9 mouse cellular contexts compared by ENCODE assay signal in genomic region chr3:98427600-98428448, GRCm38 (mm10). TPM values are rescaled to one million over a fixed set of nuclear protein-coding genes. Genes with fewer than 3 reads are reported as not detected.
DNase-seq lines count a peak whose midpoint lies in the region; ATAC-seq and TF ChIP-seq lines count a peak whose summit lies in the region.
"Had no signal": no experiment of that assay in that cellular context is flagged by ENCODE, and none has a peak within 500 bp of the region (broad histone marks: within the 10 kb centered on the region; RNA-seq: fewer than 3 reads in every experiment).

No protein-coding gene starts in this region.

- peak overlapping the region; percentile 22; the same call in 1 of the 2 replicates for H3K4me3 ChIP-seq in G1E (ENCODE audit: low read depth, low read length)
- peak overlapping the region; percentile 67 for H3K4me3 ChIP-seq in forebrain, embryonic 16.5 days (replicated peaks; ENCODE audit: low read length)
- H3K4me3 ChIP-seq in lung, embryonic 16.5 days (ENCODE audit: low read length) = peak overlapping the region; percentile 65

- peak overlapping the region; percentile 79 for H3K4me2 ChIP-seq in forebrain, embryonic 16.5 days (ENCODE audit: low read length)
- H3K4me2 ChIP-seq in lung, embryonic 16.5 days (ENCODE audit: low read depth, low read length) = peak overlapping the region; percentile 99

- H3K9me3 ChIP-seq in G1E (replicated peaks) = peaks cover 48% of the 10 kb centered on the region
- H3K9me3 ChIP-seq in forebrain, embryonic 16.5 days (ENCODE audit: control insufficient read depth, low read length) = no peaks in the 10 kb centered on the region
- H3K9me3 ChIP-seq in lung, embryonic 16.5 days (ENCODE audit: control insufficient read depth, low read length) = no peaks in the 10 kb centered on the region

- H3K9ac ChIP-seq in forebrain, embryonic 16.5 days (replicated peaks; ENCODE audit: low read depth, low read length) = peak overlapping the region; percentile 66
- peak overlapping the region; percentile 65 for H3K9ac ChIP-seq in lung, embryonic 16.5 days (ENCODE audit: low read length)

- no peaks in the 10 kb centered on the region for H3K4me1 ChIP-seq in G1E (ENCODE audit: insufficient read depth, low read depth, low read length)
- H3K4me1 ChIP-seq in forebrain, embryonic 16.5 days (replicated peaks; ENCODE audit: control insufficient read depth, insufficient read depth, low read length) = peaks cover 18% of the 10 kb centered on the region
- peaks cover 16% of the 10 kb centered on the region for H3K4me1 ChIP-seq in lung, embryonic 16.5 days (replicated peaks; ENCODE audit: control insufficient read depth, insufficient read depth, low read length)

- DNase-seq in G1E (ENCODE audit: low spot score) = no peak
- peak; percentile 92 for DNase-seq in cerebellum, adult 11-12 months
- DNase-seq in heart, postnatal 4 days = peak; percentile 79
- DNase-seq in layer of hippocampus, adult 9-11 months = peak; percentile 84
- DNase-seq in ovary, postnatal 36 days (ENCODE audit: low spot score) = peak; percentile 84
- peak; percentile 61 to 64 for DNase-seq in thymus, postnatal 36 days

- no peak for ATAC-seq in G1E (ENCODE audit: extremely low read depth, insufficient number of reproducible peaks, low FRiP score, poor library complexity, severe bottlenecking)
- ATAC-seq in forebrain, embryonic 16.5 days = peak; percentile 93
- peak; percentile 95 for ATAC-seq in lung, embryonic 16.5 days (ENCODE audit: low read depth)

- no peaks in the 10 kb centered on the region; the same call in 1 of the 2 replicates for H3K27me3 ChIP-seq in G1E (ENCODE audit: insufficient read depth, low read length)
- peaks cover 12% of the 10 kb centered on the region for H3K27me3 ChIP-seq in forebrain, embryonic 16.5 days (replicated peaks; ENCODE audit: control insufficient read depth, insufficient read depth, low read length)
- peaks cover 17% of the 10 kb centered on the region for H3K27me3 ChIP-seq in lung, embryonic 16.5 days (ENCODE audit: control insufficient read depth, insufficient read depth, low read depth, low read length)

- no peak overlapping the region for H3K27ac ChIP-seq in forebrain, embryonic 16.5 days (ENCODE audit: low read length)
- no peak overlapping the region for H3K27ac ChIP-seq in lung, embryonic 16.5 days (ENCODE audit: low read length)

- no peak for TF ChIP-seq CTCF in G1E (IDR thresholded peaks at IDR 0.05; ENCODE audit: low read depth, low read length)

- H3K36me3 ChIP-seq in G1E (replicated peaks) = no peaks in the 10 kb centered on the region
- no peaks in the 10 kb centered on the region for H3K36me3 ChIP-seq in forebrain, embryonic 16.5 days (ENCODE audit: control insufficient read depth, insufficient read depth)
- peaks cover 4% of the 10 kb centered on the region; the same call in 1 of the 2 replicates for H3K36me3 ChIP-seq in lung, embryonic 16.5 days (ENCODE audit: control insufficient read depth, insufficient read depth, low read length)

- under 1% methylated on average over 110 of the region's 110 CpGs for WGBS in forebrain, embryonic 16.5 days
- WGBS in lung, embryonic 16.5 days = 2% methylated on average over 96 of the region's 110 CpGs

RNA-seq across cellular contexts. Expression of gene Gm4450, which starts 29.1 kb away (rescaled TPM):
- total RNA-seq in G1E (2014; fragmentation: Nextera tagmentation) (not detected in 2 replicates), G1E (2017) (0.12 TPM in 1 of 2 replicates, not detected in the other)
- not detected in 2 replicates for polyA plus RNA-seq in G1E (2012)
- not detected in 2 replicates for polyA plus RNA-seq in forebrain, embryonic 16.5 days (2015; fragmentation: Nextera tagmentation; extraction: Ambion mirVana)
- total RNA-seq in heart, postnatal 4 days (2021) = not detected
- polyA plus RNA-seq in lung, embryonic 16.5 days (2015; fragmentation: Nextera tagmentation; extraction: Ambion mirVana) = not detected in 2 replicates
- polyA plus RNA-seq: large intestine, adult 2 months had no signal

RNA-seq across cellular contexts. Expression of gene Zfp697, which starts 45.6 kb away (rescaled TPM):
- total RNA-seq in G1E (2014; fragmentation: Nextera tagmentation) = not detected in 2 replicates
- 0.06 and 0.16 TPM in 2 replicates for total RNA-seq in G1E (2017)
- not detected in 2 replicates for polyA plus RNA-seq in G1E (2012)
- polyA plus RNA-seq in forebrain, embryonic 16.5 days (2015; fragmentation: Nextera tagmentation; extraction: Ambion mirVana) = 14.7 and 18.1 TPM in 2 replicates
- total RNA-seq in heart, postnatal 4 days (2021) = 1 to 10 TPM; 9.4 to 9.8 TPM
- 7.1 TPM in 2 replicates for polyA plus RNA-seq in lung, embryonic 16.5 days (2015; fragmentation: Nextera tagmentation; extraction: Ambion mirVana)
